Mouse (Mus musculus): ENCODE results near the gene Tnik.

The Tnik gene

GRCm38 (mm10) chr3:28263002-28263947, at the start of gene Tnik:
Gene Tnik (plus strand): TSS chr3:28263214.
- peak; percentile 96 for DNase-seq

- DNase-seq: no peak
Measured at GRCm38 (mm10) chr3:28214886-28215311, 48.1 kb upstream of the Tnik start.

GRCm38 (mm10) chr3:28217001-28217400, 46.0 kb upstream of the Tnik start:
- DNase-seq: no peak

- no peak for DNase-seq
Measured at GRCm38 (mm10) chr3:28219533-28219932, 43.5 kb upstream of the Tnik start.

- DNase-seq: no peak
Measured at GRCm38 (mm10) chr3:28219964-28220363, 43.0 kb upstream of the Tnik start.

GRCm38 (mm10) chr3:28224437-28225356, 38.3 kb upstream of the Tnik start:
- no peak for DNase-seq

- DNase-seq: peak; percentile 12
Measured at GRCm38 (mm10) chr3:28225357-28225905, 37.6 kb upstream of the Tnik start.

GRCm38 (mm10) chr3:28226181-28226580, 36.8 kb upstream of the Tnik start:
- no peak for DNase-seq

- no peak for DNase-seq
Measured at GRCm38 (mm10) chr3:28228930-28229329, 34.1 kb upstream of the Tnik start.

- no peak for DNase-seq
Measured at GRCm38 (mm10) chr3:28229503-28229902, 33.5 kb upstream of the Tnik start.

- DNase-seq: no peak
Measured at GRCm38 (mm10) chr3:28232885-28233284, 30.1 kb upstream of the Tnik start.

GRCm38 (mm10) chr3:28234179-28234578, 28.8 kb upstream of the Tnik start:
- DNase-seq: no peak

- no peak for DNase-seq
Measured at GRCm38 (mm10) chr3:28236689-28237088, 26.3 kb upstream of the Tnik start.

GRCm38 (mm10) chr3:28238136-28238535, 24.9 kb upstream of the Tnik start:
- DNase-seq: no peak

GRCm38 (mm10) chr3:28242561-28242960, 20.5 kb upstream of the Tnik start:
- peak; percentile 48 for DNase-seq

- no peak for DNase-seq
Measured at GRCm38 (mm10) chr3:28244244-28244890, 18.6 kb upstream of the Tnik start.

GRCm38 (mm10) chr3:28248255-28248957, 14.6 kb upstream of the Tnik start:
- no peak for DNase-seq

GRCm38 (mm10) chr3:28255711-28256110, 7.3 kb upstream of the Tnik start:
- DNase-seq: no peak

- DNase-seq: peak; percentile 62
Measured at GRCm38 (mm10) chr3:28262371-28263001, 528 bp upstream of the Tnik start.

GRCm38 (mm10) chr3:28263948-28264840, 1.2 kb downstream of the Tnik start:
- peak; percentile 57 for DNase-seq

- DNase-seq: no peak
Measured at GRCm38 (mm10) chr3:28264841-28265150, 1.8 kb downstream of the Tnik start.
